Mouse (Mus musculus) liver, adult 2 months (tissue): ENCODE measurements at regions not wholly inside any gene's neighbourhood (a gene's known extent, or its start where the extent isn't known, plus 50 kb on each side); places are given as distances from the start of the nearest gene placed in this dataset.

Experiments
- DNase-seq: peaks from one replicate; pipeline ENCODE4 v3.0.0-alpha.2; 2011; ENCODE audit warnings: low read depth, low spot score; ENCODE audit errors: extremely low read depth
- H3K27ac ChIP-seq: fragments of 200-500 bp; replicated peaks from 2 replicates; pipeline ENCODE4 v1.5.1; 2012; ENCODE audit warnings: low read depth, mild to moderate bottlenecking, control low read depth, inconsistent platforms, low read length; ENCODE audit not compliant: insufficient read depth
- H3K27me3 ChIP-seq: fragments of 200-500 bp; 2 replicates; pipeline ENCODE4 v1.6.1; 2012; ENCODE audit warnings: mild to moderate bottlenecking, moderate library complexity, low read length, inconsistent platforms; ENCODE audit not compliant: control insufficient read depth, insufficient read depth
- H3K36me3 ChIP-seq: fragments of 200-500 bp; 2 replicates; pipeline ENCODE4 v1.6.1; 2012; ENCODE audit warnings: low read length, inconsistent platforms; ENCODE audit not compliant: control insufficient read depth, insufficient read depth
- H3K4me1 ChIP-seq: fragments of 200-500 bp; 2 replicates; pipeline ENCODE4 v1.6.1; 2011; ENCODE audit warnings: low read length; ENCODE audit not compliant: control insufficient read depth, insufficient read depth
- H3K4me3 ChIP-seq: fragments of 200-500 bp; 2 replicates; pipeline ENCODE4 v1.5.1; 2011; ENCODE audit warnings: low read depth, mild to moderate bottlenecking, control low read depth, low read length, moderate library complexity; ENCODE audit not compliant: insufficient read depth
- H3K79me2 ChIP-seq: fragments of 200-500 bp; 2 replicates; pipeline ENCODE4 v1.6.1; 2012; ENCODE audit warnings: inconsistent platforms, mild to moderate bottlenecking, low read length, moderate library complexity; ENCODE audit not compliant: control insufficient read depth, insufficient read depth
- H3K9ac ChIP-seq: fragments of 200-500 bp; 2 replicates; pipeline ENCODE4 v1.6.1; 2012; ENCODE audit warnings: low read depth, mild to moderate bottlenecking, control low read depth, inconsistent platforms, low read length
- CTCF ChIP-seq: fragments of 200-500 bp; IDR thresholded peaks from 2 replicates; pipeline ENCODE4 v1.5.1; 2011; ENCODE audit warnings: low read depth, low read length, control low read depth
- POLR2A ChIP-seq: fragments of 200-500 bp; IDR thresholded peaks from 2 replicates; pipeline ENCODE4 v1.6.1; 2011; ENCODE audit warnings: low read length, control low read depth; ENCODE audit not compliant: insufficient read depth; ENCODE audit errors: extremely low read depth
- WGBS: fragments of 180-500 bp; shearing (Covaris S2); methylation state at CpG from one replicate; pipeline ENCODE4 v1.1.7; 2018; 5-methylcytosine and 5-hydroxymethylcytosine counted together

DNA sequence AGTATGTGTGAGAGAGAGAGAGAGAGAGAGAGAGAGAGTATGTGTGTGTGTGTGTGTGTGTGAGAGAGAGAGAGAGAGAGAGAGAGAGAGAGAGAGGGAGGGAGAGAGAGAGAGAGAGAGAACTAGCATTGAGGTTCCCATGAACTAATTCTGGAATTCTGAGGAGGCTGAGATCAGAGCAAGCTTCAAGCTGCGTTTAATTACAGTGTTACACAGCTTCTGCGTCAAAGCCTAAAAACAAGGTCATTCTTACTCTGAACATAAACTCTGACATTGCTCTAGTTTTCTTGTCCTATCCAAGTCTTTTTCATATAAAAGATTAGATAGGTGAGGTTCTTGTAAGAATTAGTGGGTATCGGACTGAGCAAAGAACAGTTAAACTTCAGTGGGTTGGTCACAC is 744.1 kb upstream of the Klhl29 start:
- Histone ChIP-seq H3K36me3 (no peaks in the 10 kb centered on the region), H3K79me2 (no peaks in the 10 kb centered on the region), H3K9ac (no peak overlapping the region), H3K27ac (no peak overlapping the region), H3K4me3 (no peak overlapping the region), H3K27me3 (no peaks in the 10 kb centered on the region), H3K4me1 (no peaks in the 10 kb centered on the region)
- WGBS = 91% methylated on average over 3 of the region's 3 CpGs
- no peak for TF ChIP-seq POLR2A
- TF ChIP-seq CTCF = no peak
- DNase-seq = no peak

DNA sequence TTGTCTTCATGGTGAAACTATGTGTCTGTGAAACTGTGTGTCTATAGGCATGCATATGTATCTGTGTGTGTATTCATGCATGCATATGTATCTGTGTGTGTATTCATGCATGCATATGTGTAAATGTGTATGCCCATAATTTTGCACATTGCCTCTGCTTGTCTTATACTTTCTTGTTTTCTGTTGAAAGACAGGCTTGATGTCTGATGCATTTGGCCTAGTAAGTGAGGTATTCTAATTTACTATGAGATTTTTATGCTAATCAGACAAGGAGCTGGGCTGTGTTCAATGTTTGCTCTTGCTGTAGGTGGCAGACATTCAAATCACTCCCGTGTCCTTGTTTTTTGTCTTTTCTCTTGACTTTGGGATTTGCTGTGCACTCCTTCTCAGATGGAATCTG is 739.8 kb upstream of the Klhl29 start:
- Histone ChIP-seq H3K79me2 (no peaks in the 10 kb centered on the region), H3K36me3 (no peaks in the 10 kb centered on the region), H3K4me3 (no peak overlapping the region), H3K4me1 (no peaks in the 10 kb centered on the region), H3K27ac (no peak overlapping the region), H3K9ac (no peak overlapping the region), H3K27me3 (no peaks in the 10 kb centered on the region)
- TF ChIP-seq POLR2A (no peak), CTCF (no peak)
- WGBS = 60% methylated on average over 1 of the region's 1 CpGs
- DNase-seq = no peak

DNA sequence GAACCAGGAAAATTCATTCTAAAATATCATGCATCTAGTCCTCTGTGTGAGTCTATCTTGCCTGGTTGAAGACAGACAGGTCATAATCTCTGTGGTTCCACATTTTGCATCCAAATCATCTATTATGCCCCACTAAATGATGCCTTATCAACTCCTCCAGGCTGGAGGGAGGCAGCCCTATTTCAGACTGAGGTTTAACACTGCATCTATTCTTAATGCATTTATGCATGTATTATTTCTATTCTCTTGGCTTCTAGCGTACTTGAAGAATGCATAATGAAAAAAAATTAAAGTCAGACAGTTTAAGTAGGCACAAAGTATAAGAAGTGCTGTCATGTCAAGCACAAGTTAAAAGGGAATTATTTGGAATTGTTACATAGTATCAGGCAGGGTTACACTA is 721.8 kb upstream of the Klhl29 start:
- Histone ChIP-seq H3K4me1 (no peaks in the 10 kb centered on the region), H3K79me2 (no peaks in the 10 kb centered on the region), H3K9ac (no peak overlapping the region), H3K27ac (no peak overlapping the region), H3K36me3 (no peaks in the 10 kb centered on the region), H3K4me3 (no peak overlapping the region), H3K27me3 (no peaks in the 10 kb centered on the region)
- no peak for DNase-seq
- 55% methylated on average over 1 of the region's 1 CpGs for WGBS
- TF ChIP-seq POLR2A (no peak), CTCF (no peak)

DNA sequence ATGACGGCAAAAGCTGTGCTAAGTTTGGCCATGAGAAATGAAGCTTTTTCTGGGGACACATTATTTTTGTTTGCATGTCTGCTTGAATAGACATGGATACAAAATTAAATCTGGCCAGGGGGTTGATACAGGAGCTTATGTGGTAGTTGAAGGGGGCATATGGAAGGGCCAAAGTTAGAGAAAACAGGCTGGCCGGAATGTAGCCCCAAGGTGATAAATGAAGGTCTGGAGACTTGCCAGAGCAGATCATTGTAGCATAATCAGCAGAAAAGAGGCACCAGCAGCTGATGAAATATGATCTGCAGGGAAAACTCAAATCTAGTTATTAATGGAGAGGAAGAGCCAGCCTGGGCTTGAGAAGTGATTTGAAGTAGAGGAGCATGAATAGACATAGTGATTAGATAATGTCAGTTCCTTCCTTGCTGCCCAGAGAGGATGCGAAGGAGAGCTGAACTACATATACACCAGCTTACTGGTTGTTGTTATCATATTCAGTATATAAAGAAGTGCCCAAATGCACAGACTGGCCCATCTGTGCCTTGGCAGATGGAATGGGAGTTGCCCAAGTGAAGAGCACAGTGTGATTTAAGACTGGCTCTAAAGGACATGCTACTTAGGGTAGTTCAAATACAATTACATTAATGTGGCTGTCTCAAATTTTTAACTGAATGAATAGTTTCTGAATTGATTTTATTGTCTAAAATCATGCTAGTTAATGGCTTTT is 712.3 kb upstream of the Klhl29 start:
- H3K27ac ChIP-seq = no peak overlapping the region
- no peak overlapping the region for H3K4me3 ChIP-seq
- H3K4me1 ChIP-seq = no peaks in the 10 kb centered on the region
- H3K79me2 ChIP-seq = no peaks in the 10 kb centered on the region
- H3K36me3 ChIP-seq = no peaks in the 10 kb centered on the region
- WGBS = 74% methylated on average over 3 of the region's 3 CpGs
- H3K27me3 ChIP-seq = no peaks in the 10 kb centered on the region
- no peak for TF ChIP-seq CTCF
- no peak for TF ChIP-seq POLR2A
- no peak overlapping the region for H3K9ac ChIP-seq
- no peak for DNase-seq

DNA sequence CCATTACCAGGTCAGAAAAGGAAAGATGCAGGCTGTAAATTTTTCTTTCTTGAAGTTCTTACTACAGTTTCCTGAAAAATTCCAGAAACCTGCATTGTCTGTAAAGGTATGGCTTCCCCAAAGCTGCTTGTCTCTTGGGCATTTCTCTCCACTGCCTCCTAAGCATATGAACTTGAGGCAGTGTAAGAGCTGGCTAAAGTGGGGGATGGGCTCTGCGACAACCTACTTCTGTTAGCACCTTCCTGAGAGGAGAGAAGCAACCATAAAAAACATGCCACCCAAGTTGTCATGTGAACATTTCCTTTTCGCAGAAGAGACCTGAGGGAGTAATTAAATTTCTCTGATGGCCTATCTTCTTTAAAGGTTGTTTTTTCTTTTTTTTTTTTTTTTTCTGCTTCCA is 711.6 kb upstream of the Klhl29 start:
- WGBS = 63% methylated on average over 2 of the region's 2 CpGs
- H3K27ac ChIP-seq = no peak overlapping the region
- TF ChIP-seq CTCF (no peak), POLR2A (no peak)

DNA sequence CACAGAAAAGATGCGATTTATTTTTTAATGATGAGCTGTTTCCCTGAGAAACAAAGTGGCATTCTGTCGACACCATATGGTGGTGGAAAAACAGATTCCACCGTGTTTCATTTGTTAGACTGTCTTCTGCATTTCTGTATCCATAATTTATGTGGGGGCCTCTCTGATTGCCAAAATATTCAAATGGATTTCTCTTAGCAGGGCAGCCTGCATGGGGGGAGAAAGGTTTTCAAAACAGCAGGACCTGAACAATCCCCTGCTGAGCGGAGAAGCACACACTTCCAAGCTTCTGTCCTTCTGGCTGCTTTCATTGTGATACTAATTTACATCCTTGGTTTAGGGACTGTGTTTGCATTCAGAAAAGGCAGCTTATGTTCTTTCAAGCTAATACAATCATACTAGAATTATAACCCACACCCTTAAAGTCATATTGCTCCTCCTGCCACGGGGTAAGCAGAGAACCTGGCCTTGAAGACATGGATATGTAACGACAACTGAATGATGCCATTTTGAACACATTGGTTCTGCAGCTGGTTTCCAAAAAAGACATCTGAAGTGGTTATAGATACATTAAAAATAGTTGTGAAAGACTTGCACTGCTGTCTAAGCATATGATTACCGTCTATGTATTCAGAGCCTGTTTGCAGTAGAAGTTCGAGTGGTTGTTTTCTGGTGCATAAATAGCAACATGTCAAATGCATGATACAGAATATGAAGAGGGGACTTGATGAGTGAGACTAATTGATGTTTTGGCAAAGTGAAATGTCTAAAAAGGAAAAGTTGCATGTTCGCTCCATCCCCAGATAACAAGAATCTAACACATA is 671.6 kb upstream of the Klhl29 start:
- H3K27me3 ChIP-seq = no peaks in the 10 kb centered on the region
- no peaks in the 10 kb centered on the region for H3K4me1 ChIP-seq
- no peak overlapping the region for H3K9ac ChIP-seq
- no peak overlapping the region for H3K4me3 ChIP-seq
- TF ChIP-seq CTCF (no peak), POLR2A (no peak)
- no peak for DNase-seq
- H3K36me3 ChIP-seq = no peaks in the 10 kb centered on the region
- H3K27ac ChIP-seq = no peak overlapping the region
- H3K79me2 ChIP-seq = no peaks in the 10 kb centered on the region
- 79% methylated on average over 9 of the region's 9 CpGs for WGBS

More for the DNA sequence above, 711.6 kb upstream of the Klhl29 start:
- Histone ChIP-seq H3K79me2 (no peaks in the 10 kb centered on the region), H3K36me3 (no peaks in the 10 kb centered on the region), H3K27me3 (no peaks in the 10 kb centered on the region), H3K9ac (no peak overlapping the region), H3K4me1 (no peaks in the 10 kb centered on the region), H3K4me3 (no peak overlapping the region)
- DNase-seq = no peak
